Mouse (Mus musculus): ENCODE results near the gene Eif4a1. TPM values are rescaled to one million over a fixed set of nuclear protein-coding genes. Genes with fewer than 3 reads are reported as not detected.

Eif4a1 gene
- polyA plus RNA-seq, 1 experiment from 2014 or later: 339 TPM

DNA sequence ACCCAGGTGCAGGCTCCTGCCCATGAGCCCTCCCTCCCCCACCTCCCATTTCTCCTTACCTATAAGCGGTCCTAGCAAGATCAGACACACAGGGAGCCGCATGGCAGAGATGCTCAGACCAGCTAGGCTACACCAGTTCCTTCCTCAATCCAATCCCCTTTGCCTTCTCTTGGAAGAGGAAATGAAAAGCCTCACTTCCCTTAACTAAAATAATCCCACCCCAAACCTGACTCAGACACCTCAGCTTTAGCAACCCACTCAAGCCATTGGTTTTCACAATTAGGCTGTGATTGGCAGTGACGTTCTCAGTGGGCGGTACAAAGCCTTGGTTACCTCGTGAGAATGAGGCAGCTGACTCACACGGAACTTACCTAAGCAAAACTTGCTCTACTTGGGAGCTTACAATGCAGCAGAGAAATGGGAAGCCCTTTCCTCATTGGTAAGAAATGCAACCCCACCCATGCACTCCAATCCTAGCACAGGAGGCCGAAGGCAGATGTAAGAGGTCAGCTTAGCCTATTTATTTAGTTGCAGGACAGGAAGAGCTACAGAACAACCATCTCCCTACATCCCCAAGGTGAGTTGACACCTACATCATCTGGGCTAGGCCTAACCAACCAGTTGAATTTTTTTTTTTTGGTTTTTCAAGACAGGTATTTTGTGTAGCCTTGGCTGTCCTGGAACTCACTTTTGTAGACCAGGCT lies 6.1 kb downstream of the Eif4a1 start, which contains the start of gene Cd68:
TSS of gene Cd68 (minus strand) at position 193 of the 704 bp plus-strand sequence.
- WGBS: 20% methylated on average over 7 of the region's 7 CpGs
- H3K36me3 ChIP-seq (ENCODE audit: control insufficient read depth, insufficient read depth, low read length): peaks cover 16% of the 10 kb centered on the region

DNA sequence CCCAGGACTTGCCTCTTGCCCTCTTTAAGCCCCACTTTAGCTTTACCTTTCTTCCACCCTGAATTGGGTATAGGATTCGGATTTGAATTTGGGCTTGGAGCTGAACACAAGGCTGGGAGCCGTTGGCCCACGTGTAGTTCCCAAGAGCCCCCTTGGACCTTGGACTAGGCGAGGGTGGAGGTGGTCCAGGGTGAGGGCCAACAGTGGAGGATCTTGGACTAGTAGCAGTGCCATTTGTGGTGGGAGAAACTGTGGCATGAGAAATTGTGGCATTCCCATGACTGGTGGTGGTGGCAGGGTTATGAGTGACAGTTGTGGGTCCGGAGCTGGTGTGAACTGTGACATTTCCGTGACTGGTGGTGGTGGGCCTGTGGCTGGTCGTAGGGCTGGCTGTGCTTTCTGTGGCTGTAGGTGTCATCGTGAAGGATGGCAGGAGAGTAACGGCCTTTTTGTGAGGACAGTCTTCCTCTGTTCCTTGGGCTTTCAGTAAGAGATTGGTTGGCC lies 6.7 kb downstream of the Eif4a1 start:
- Histone ChIP-seq H3K4me3 (ENCODE audit: low read depth, low read length) (no peak overlapping the region), H3K36me3 (ENCODE audit: control insufficient read depth, insufficient read depth, low read length) (peaks cover 16% of the 10 kb centered on the region)
- WGBS: 60% methylated on average over 9 of the region's 9 CpGs

More for the DNA sequence above, 6.1 kb downstream of the Eif4a1 start, which contains the start of gene Cd68:
- Histone ChIP-seq H3K9me3 (ENCODE audit: control insufficient read depth, low read length) (no peaks in the 10 kb centered on the region), H3K4me3 (ENCODE audit: low read depth, low read length) (no peak within 1 kb of the TSS), H3K27me3 (ENCODE audit: control insufficient read depth, insufficient read depth, low read length) (no peaks in the 10 kb centered on the region), H3K9ac (ENCODE audit: low read length) (no peak within 1 kb of the TSS), H3K27ac (replicated peaks) (peak within 1 kb of the TSS; percentile 70), H3K4me1 (replicated peaks; ENCODE audit: control insufficient read depth, insufficient read depth) (0 out of 2 replicates have a peak, but pooled peaks cover 2% of the 10 kb centered on the region), H3K4me2 (replicated peaks; ENCODE audit: low read depth) (no peak within 1 kb of the TSS)
- TF ChIP-seq EP300 (optimal IDR thresholded peaks at IDR 0.05) (no peak), CTCF (IDR thresholded peaks at IDR 0.05; ENCODE audit: low read depth) (no peak)
- DNase-seq (ENCODE audit: low spot score) (peak; percentile 78), ATAC-seq (ENCODE audit: low FRiP score, low TSS enrichment) (peak; percentile 47)

DNA sequence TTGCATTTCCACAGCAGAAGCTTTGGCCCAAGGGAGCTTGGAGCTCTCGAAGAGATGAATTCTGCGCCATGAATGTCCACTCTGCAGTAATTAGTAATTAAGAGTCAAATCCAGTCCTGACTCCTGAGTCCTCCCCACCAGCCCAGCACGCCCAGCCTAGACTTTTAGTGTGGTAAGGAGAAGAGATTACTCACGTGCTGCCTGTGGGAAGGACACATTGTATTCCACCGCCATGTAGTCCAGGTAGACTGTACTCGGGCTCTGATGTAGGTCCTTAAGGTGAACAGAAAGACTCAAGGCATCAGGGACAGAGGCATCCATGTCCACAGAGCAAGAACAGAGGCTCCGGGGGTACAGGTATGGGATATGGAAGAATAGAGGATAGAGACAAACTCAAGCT lies 7.4 kb downstream of the Eif4a1 start:
- H3K9ac ChIP-seq (ENCODE audit: low read length): no peak overlapping the region
- WGBS: 86% methylated on average over 7 of the region's 7 CpGs

More for the DNA sequence above, 6.7 kb downstream of the Eif4a1 start:
- TF ChIP-seq CTCF (IDR thresholded peaks at IDR 0.05; ENCODE audit: low read depth) (no peak), EP300 (optimal IDR thresholded peaks at IDR 0.05) (no peak)
- no peak overlapping the region for H3K4me2 ChIP-seq (replicated peaks; ENCODE audit: low read depth)
- no peak for ATAC-seq (ENCODE audit: low FRiP score, low TSS enrichment)
- H3K4me1 ChIP-seq (replicated peaks; ENCODE audit: control insufficient read depth, insufficient read depth): 0 out of 2 replicates have a peak, but pooled peaks cover 2% of the 10 kb centered on the region
- DNase-seq (ENCODE audit: low spot score): no peak
- no peak overlapping the region for H3K9ac ChIP-seq (ENCODE audit: low read length)
- H3K27ac ChIP-seq (replicated peaks): peak overlapping the region; percentile 70
- no peaks in the 10 kb centered on the region for H3K9me3 ChIP-seq (ENCODE audit: control insufficient read depth, low read length)
- no peaks in the 10 kb centered on the region for H3K27me3 ChIP-seq (ENCODE audit: control insufficient read depth, insufficient read depth, low read length)

DNA sequence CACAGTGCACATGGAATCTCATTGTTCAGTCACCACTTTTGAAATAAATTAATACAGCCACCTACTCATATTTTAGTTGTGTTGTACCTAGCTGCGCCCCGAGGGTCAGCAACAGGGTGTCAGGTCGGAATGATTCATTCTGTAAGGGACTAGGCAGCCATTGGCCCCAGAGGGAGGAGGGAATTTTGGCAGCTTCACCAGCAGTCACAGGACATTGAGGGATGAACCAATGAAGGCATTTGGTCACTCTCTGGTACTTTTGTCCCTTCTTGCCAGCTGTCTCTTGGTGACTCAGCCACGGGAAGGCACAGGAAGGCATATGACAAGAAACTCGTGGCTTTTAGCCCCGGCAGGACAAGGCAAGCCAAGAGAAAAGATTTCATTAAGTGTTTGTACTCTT lies 8.4 kb downstream of the Eif4a1 start:
- no peak overlapping the region for H3K4me2 ChIP-seq (replicated peaks; ENCODE audit: low read depth)
- TF ChIP-seq EP300 (optimal IDR thresholded peaks at IDR 0.05) (no peak), CTCF (IDR thresholded peaks at IDR 0.05; ENCODE audit: low read depth) (no peak)
- no peak overlapping the region for H3K4me3 ChIP-seq (ENCODE audit: low read depth, low read length)
- WGBS: 74% methylated on average over 6 of the region's 6 CpGs
- H3K27ac ChIP-seq (replicated peaks): peak overlapping the region; percentile 96; the same call in 1 of the 2 replicates
- peaks cover 10% of the 10 kb centered on the region for H3K36me3 ChIP-seq (ENCODE audit: control insufficient read depth, insufficient read depth, low read length)
- 0 out of 2 replicates have a peak, but pooled peaks cover 2% of the 10 kb centered on the region for H3K4me1 ChIP-seq (replicated peaks; ENCODE audit: control insufficient read depth, insufficient read depth)
- H3K9ac ChIP-seq (ENCODE audit: low read length): no peak overlapping the region
- no peaks in the 10 kb centered on the region for H3K27me3 ChIP-seq (ENCODE audit: control insufficient read depth, insufficient read depth, low read length)
- no peaks in the 10 kb centered on the region for H3K9me3 ChIP-seq (ENCODE audit: control insufficient read depth, low read length)
- ATAC-seq (ENCODE audit: low FRiP score, low TSS enrichment) (no peak), DNase-seq (ENCODE audit: low spot score) (no peak)

More for the DNA sequence above, 7.4 kb downstream of the Eif4a1 start:
- H3K9me3 ChIP-seq (ENCODE audit: control insufficient read depth, low read length): no peaks in the 10 kb centered on the region
- H3K4me1 ChIP-seq (replicated peaks; ENCODE audit: control insufficient read depth, insufficient read depth): 0 out of 2 replicates have a peak, but pooled peaks cover 2% of the 10 kb centered on the region
- TF ChIP-seq CTCF (IDR thresholded peaks at IDR 0.05; ENCODE audit: low read depth) (no peak), EP300 (optimal IDR thresholded peaks at IDR 0.05) (no peak)
- no peak overlapping the region; the same call in 1 of the 2 replicates for H3K27ac ChIP-seq (replicated peaks)
- peaks cover 16% of the 10 kb centered on the region for H3K36me3 ChIP-seq (ENCODE audit: control insufficient read depth, insufficient read depth, low read length)
- H3K4me2 ChIP-seq (replicated peaks; ENCODE audit: low read depth): no peak overlapping the region
- no peak for ATAC-seq (ENCODE audit: low FRiP score, low TSS enrichment)
- no peaks in the 10 kb centered on the region for H3K27me3 ChIP-seq (ENCODE audit: control insufficient read depth, insufficient read depth, low read length)
- no peak overlapping the region for H3K4me3 ChIP-seq (ENCODE audit: low read depth, low read length)
- DNase-seq (ENCODE audit: low spot score): no peak

DNA sequence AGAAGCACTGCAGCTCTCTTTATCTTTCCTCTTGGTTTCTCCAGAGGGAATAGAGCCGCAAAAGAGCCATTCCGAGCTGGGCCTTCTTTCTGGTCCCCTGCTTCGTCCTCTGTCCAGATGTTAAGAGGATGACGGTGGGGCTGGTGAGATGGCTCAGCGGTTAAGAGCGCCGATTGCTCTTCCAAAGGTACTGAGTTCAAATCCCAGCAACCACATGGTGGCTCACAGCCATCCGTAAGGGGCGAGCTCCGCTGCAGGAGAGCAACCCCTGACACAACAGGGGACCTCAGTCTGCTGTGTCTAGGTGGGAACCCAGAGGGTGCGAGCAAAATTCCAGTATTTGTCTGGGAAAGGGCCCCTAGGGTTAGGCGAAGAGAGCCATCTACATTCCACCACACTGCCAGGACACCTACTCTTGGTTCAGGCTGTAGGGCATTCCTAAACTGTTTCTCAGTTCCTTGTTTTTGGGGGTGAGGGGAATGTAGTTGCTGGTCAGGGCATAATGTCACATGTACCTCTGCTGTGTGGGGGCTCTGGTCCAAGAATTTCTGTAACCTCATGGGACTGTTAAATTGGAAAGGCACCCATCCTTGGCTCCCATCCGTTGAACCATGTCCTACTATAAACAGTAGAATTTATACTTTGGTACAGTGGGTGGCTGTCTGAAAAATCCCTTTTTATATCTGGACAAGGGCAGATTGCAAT lies 9.1 kb downstream of the Eif4a1 start:
- Histone ChIP-seq H3K27me3 (ENCODE audit: control insufficient read depth, insufficient read depth, low read length) (no peaks in the 10 kb centered on the region), H3K4me2 (replicated peaks; ENCODE audit: low read depth) (peak overlapping the region; percentile 44), H3K9ac (ENCODE audit: low read length) (peak overlapping the region; percentile 39), H3K27ac (replicated peaks) (peak overlapping the region; percentile 96), H3K4me3 (ENCODE audit: low read depth, low read length) (peak overlapping the region; percentile 53), H3K9me3 (ENCODE audit: control insufficient read depth, low read length) (no peaks in the 10 kb centered on the region), H3K4me1 (replicated peaks; ENCODE audit: control insufficient read depth, insufficient read depth) (0 out of 2 replicates have a peak, but pooled peaks cover 2% of the 10 kb centered on the region), H3K36me3 (ENCODE audit: control insufficient read depth, insufficient read depth, low read length) (peaks cover 6% of the 10 kb centered on the region)
- no peak for DNase-seq (ENCODE audit: low spot score)
- TF ChIP-seq CTCF (IDR thresholded peaks at IDR 0.05; ENCODE audit: low read depth) (no peak), EP300 (optimal IDR thresholded peaks at IDR 0.05) (no peak)
- ATAC-seq (ENCODE audit: low FRiP score, low TSS enrichment): no peak
- WGBS: 56% methylated on average over 13 of the region's 13 CpGs

Data from stomach, postnatal 0 days (tissue).